Mouse (Mus musculus) cerebellum, adult 11 months (tissue): ENCODE measurements at regions not wholly inside any gene's neighbourhood (a gene's known extent, or its start where the extent isn't known, plus 50 kb on each side); places are given as distances from the start of the nearest gene placed in this dataset.

Source experiments
- DNase-seq: peaks from one replicate; pipeline ENCODE4 v3.0.0; 2022

- no peak for DNase-seq
These were observed 108.4 kb upstream of the Sall1 start for GRCm38 (mm10) chr8:89152331-89152730.

DNA sequence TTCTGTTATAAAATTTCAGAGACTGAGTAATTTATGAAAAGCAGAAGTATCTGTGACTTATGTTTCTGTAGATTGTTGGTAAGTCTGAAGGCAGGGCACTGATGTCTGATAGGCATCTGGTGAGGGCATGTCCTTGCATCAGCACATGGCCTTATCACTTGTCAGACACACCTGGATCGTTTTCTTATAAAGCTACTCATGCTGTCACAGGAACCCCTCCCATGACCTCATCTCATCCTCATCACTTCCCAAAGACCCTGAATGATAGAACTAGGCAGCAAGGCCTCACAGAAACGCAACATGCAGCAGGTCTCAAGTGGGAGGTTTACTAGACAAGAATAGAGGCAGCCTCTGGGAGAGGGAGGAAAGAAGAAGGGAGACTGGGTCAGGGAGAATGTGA is 107.0 kb upstream of the Sall1 start:
- DNase-seq, result no peak

GRCm38 (mm10) chr8:89141529-89142235 is 97.7 kb upstream of the Sall1 start:
- DNase-seq, result no peak

- DNase-seq, result no peak
These were observed 95.9 kb upstream of the Sall1 start for GRCm38 (mm10) chr8:89139876-89140275.

DNA sequence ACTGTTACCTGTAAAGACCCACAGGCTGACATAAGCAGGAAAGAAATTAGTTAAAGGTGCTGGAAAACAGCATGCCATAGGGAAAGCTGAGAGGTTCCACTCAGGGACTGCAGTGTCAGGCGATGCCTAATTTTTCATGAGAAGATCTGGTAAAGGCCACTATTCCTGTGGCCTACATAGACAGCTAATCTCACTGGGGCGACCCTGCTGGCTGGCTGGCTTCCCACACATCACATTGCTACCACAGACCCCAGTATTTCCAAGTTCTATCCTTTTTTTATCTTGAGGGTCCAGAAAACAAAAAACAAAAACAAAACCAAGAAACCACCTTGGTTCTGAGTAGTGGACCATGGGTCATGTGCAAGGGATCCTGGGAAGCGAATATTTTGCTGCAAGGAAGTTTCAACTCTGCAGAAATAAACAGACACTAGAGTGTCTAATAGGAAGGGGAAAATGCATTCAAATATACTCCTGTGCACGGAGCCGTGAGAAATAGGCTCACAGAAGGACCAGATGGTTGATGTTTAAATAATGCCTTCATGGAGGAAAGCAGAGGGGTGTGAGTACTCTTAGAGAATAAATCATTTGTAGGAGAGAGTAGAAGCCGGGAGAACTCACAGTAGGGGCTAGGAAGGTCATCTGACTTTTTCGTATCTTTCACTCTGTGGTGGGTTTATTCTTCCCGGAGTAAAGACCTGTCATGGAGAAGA is 94.6 kb upstream of the Sall1 start:
- DNase-seq, result no peak

- no peak for DNase-seq
These were observed 90.9 kb upstream of the Sall1 start for GRCm38 (mm10) chr8:89134581-89135484.

- no peak for DNase-seq
These were observed 90.1 kb upstream of the Sall1 start for GRCm38 (mm10) chr8:89134058-89134457.

DNA sequence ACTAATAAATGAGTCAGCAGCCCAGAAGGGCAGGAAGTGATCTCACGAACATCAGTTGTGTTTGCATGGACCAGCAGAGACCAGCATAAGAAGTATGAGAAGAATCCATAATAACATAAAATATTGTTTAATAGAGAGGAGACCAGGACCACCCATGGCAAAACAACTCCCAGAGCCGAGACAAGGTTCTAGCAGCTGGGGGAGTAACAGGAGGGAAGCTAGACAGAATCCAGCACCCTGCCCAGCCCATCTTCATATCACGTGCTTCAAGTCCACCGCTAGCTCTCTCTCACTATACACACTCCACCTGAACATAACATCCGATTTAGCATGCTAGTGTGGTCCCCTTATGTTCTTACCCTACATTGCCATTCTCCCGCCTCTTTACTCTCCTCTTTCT is 77.1 kb upstream of the Sall1 start:
- no peak for DNase-seq

GRCm38 (mm10) chr8:89107895-89108660 is 64.1 kb upstream of the Sall1 start:
- DNase-seq, result no peak

DNA sequence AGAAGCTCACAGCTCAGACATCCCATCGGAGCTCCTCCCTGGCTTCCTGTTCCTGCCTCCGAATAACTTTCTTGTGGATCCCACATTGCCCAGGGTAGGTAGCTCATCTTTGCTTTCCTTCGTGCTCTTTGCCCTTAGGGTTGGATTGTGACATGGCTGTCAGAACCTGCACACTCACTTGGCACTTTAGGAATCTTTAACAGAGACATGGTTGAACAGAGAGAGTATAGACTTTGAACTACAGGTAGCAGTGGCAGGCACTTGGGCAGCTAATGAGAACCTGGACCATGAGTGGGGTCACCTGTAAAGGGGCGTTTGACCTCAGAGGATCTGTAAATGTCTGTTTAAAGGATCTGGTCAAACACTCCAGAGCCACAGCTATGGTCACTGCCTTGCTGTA is 62.4 kb upstream of the Sall1 start:
- no peak for DNase-seq

DNA sequence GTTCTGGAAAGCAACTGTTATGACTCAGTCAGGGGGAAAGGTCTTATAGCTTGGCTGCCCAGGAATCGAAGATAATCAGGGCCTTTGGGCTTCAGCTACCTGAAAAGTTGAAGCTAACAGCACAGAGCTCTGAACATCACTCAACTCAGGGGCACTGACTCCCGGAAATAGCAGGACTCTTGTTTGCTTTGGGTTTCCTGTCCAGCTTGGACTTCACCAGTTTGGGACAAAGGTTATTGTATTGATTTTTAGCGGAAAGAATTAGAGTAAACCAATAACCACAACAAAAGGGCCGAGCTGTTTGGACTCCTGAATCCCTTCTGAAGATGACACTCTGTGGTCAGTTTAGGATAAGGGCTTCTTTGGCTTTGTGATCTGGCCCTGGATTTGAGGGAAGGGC is 53.4 kb upstream of the Sall1 start:
- no peak for DNase-seq
